Mouse (Mus musculus): ENCODE measurements around the gene Olfr1504. TPM values are rescaled to one million over a fixed set of nuclear protein-coding genes. Genes with fewer than 3 reads are reported as not detected.
"Not testable (repeated sequence)": the region's sequence is repeated elsewhere in the genome, so short reads cannot be mapped to it uniquely, and the experiment has no call there.

Olfr1504 gene
- not detected for total RNA-seq (2021)

GRCm38 (mm10) chr19:13897828-13898227 lies at the start of gene Olfr1504:
Olfr1504 (minus strand) TSS chr19:13897928.
- intact Hi-C loops (cut with DNase I): no loop called here
- no peak for DNase-seq (ENCODE audit: low spot score)

GRCm38 (mm10) chr19:13913230-13913629 lies 15.5 kb upstream of the Olfr1504 start, which contains the start of gene Olfr1505:
Olfr1505 (plus strand) TSS chr19:13913530.
- no peak for DNase-seq (ENCODE audit: low spot score)
- intact Hi-C loops (cut with DNase I): no loop called here

GRCm38 (mm10) chr19:13861495-13861894 lies 36.2 kb downstream of the Olfr1504 start, which contains the start of gene Olfr1502:
Olfr1502 (plus strand) TSS chr19:13861795.
- intact Hi-C loops (cut with DNase I): no loop called here
- no peak for DNase-seq (ENCODE audit: low spot score)

GRCm38 (mm10) chr19:13850592-13850991 lies 47.1 kb downstream of the Olfr1504 start, which contains the start of gene Olfr1501:
Olfr1501 (minus strand) TSS chr19:13850692.
- DNase-seq (ENCODE audit: low spot score); intact Hi-C loops (cut with DNase I): not testable (repeated sequence)

Other genes starting within 250 kb of the Olfr1504 start
- gene Olfr1490, start 246.8 kb downstream of the Olfr1504 start, total RNA-seq (2021): not detected
- not detected for gene Olfr1491, start 200.7 kb downstream of the Olfr1504 start, total RNA-seq (2021)
- gene Olfr1493-ps1, start 174.7 kb downstream of the Olfr1504 start, total RNA-seq (2021): not detected
- not detected for gene Olfr1494, start 158.2 kb downstream of the Olfr1504 start, total RNA-seq (2021)
- gene Olfr1495, start 133.3 kb downstream of the Olfr1504 start, total RNA-seq (2021): not detected
- gene Olfr1496, start 120.0 kb downstream of the Olfr1504 start, total RNA-seq (2021): not detected
- not detected for gene Olfr1497, start 99.7 kb downstream of the Olfr1504 start, total RNA-seq (2021)
- not detected for gene Olfr1499, start 78.5 kb downstream of the Olfr1504 start, total RNA-seq (2021)
- gene Olfr1500, start 67.4 kb downstream of the Olfr1504 start, total RNA-seq (2021): not detected
- gene Olfr1501, start 47.2 kb downstream of the Olfr1504 start, total RNA-seq (2021): not detected
- gene Olfr1502, start 36.1 kb downstream of the Olfr1504 start, total RNA-seq (2021): not detected
- not detected for gene Olfr1505, start 15.6 kb upstream of the Olfr1504 start, total RNA-seq (2021)